Mouse (Mus musculus) spleen, adult 2 months (tissue): Measurements from ENCODE around the gene Glis2.

ENCODE experiments used
- CTCF ChIP-seq: fragments of 200-500 bp; IDR thresholded peaks from 2 replicates; pipeline ENCODE4 v1.5.1; 2011; ENCODE audit warnings: mild to moderate bottlenecking, inconsistent platforms; ENCODE audit not compliant: insufficient read depth, insufficient read length, insufficient replicate concordance; ENCODE audit errors: extremely low read depth
- POLR2A ChIP-seq: fragments of 200-500 bp; IDR thresholded peaks from 2 replicates; pipeline ENCODE4 v1.6.1; 2011; ENCODE audit warnings: low read depth, low read length, inconsistent platforms

GRCm38 (mm10) chr16:4614639-4615038, 20.1 kb downstream of the Glis2 start:
- TF ChIP-seq POLR2A: no peak
- no peak for TF ChIP-seq CTCF
